Mouse (Mus musculus) heart, adult 2 months (tissue): ENCODE measurements around the gene Rnf220.
A peak's percentile ranks its signal among the peaks of the same experiment; 100 is the strongest.

Source experiments
- CTCF ChIP-seq: fragments of 200-600 bp; IDR thresholded peaks from 2 replicates; pipeline ENCODE4 v1.8.1; 2022; ENCODE audit warnings: antibody characterized with exemption, mild to moderate bottlenecking, moderate library complexity
- EP300 ChIP-seq: fragments of 200-500 bp; IDR thresholded peaks from 2 replicates; pipeline ENCODE4 v1.6.1; 2011; ENCODE audit warnings: low read depth, low read length, control low read depth; ENCODE audit not compliant: insufficient read depth
- POLR2A ChIP-seq: fragments of 200-500 bp; IDR thresholded peaks from 2 replicates; pipeline ENCODE4 v1.6.1; 2011; ENCODE audit warnings: mild to moderate bottlenecking, low read depth, low read length, control low read depth; ENCODE audit not compliant: insufficient read depth

- TF ChIP-seq EP300 (no peak), CTCF (peak; percentile 46), POLR2A (no peak)
Observed at GRCm38 (mm10) chr4:117521350-117521749, 24.5 kb upstream of the Rnf220 start.
